Mouse (Mus musculus) ES-Bruce4 (cell line): ENCODE measurements around the gene Siah1a. TPM values are rescaled to one million over a fixed set of nuclear protein-coding genes. Genes with fewer than 3 reads are reported as not detected.

Source experiments
- H3K27ac ChIP-seq: 2 replicates; pipeline ENCODE4 v1.5.1; 2012; ENCODE audit warnings: low read length, inconsistent platforms; ENCODE audit not compliant: insufficient read depth
- H3K27me3 ChIP-seq: 2 replicates; pipeline ENCODE4 v1.6.1; 2012; ENCODE audit warnings: mild to moderate bottlenecking, low read length, inconsistent platforms; ENCODE audit not compliant: control insufficient read depth, poor library complexity, insufficient read depth, severe bottlenecking
- H3K36me3 ChIP-seq: 2 replicates; pipeline ENCODE4 v1.6.1; 2012; ENCODE audit warnings: inconsistent platforms, mild to moderate bottlenecking, low read length, moderate library complexity; ENCODE audit not compliant: control insufficient read depth, poor library complexity, insufficient read depth, severe bottlenecking
- H3K4me1 ChIP-seq: one replicate; pipeline ENCODE4 v1.8.1; 2011; ENCODE audit warnings: low read length; ENCODE audit not compliant: control insufficient read depth, insufficient read depth
- H3K4me3 ChIP-seq: 2 replicates; pipeline ENCODE4 v1.5.1; 2011; ENCODE audit warnings: low read depth, mild to moderate bottlenecking, low read length
- H3K9ac ChIP-seq: 2 replicates; pipeline ENCODE4 v1.6.1; 2012; ENCODE audit warnings: low read depth, mild to moderate bottlenecking, inconsistent platforms; ENCODE audit not compliant: poor library complexity, severe bottlenecking
- H3K9me3 ChIP-seq: replicated peaks from 2 replicates; pipeline ENCODE4 v1.6.1; 2012; ENCODE audit warnings: mild to moderate bottlenecking, low read length, inconsistent platforms; ENCODE audit not compliant: control insufficient read depth, poor library complexity, insufficient read depth, severe bottlenecking
- CTCF ChIP-seq: IDR thresholded peaks from one replicate; pipeline ENCODE4 v1.8.1; 2011; ENCODE audit warnings: low read depth, low read length
- EP300 ChIP-seq: IDR thresholded peaks from 2 replicates; pipeline ENCODE4 v1.6.1; 2011; ENCODE audit warnings: low read depth, low read length; ENCODE audit not compliant: insufficient read depth
- POLR2A ChIP-seq: IDR thresholded peaks from one replicate; pipeline ENCODE4 v1.8.1; 2011; ENCODE audit warnings: low read length; ENCODE audit not compliant: insufficient read depth
- polyA plus RNA-seq: library from polyadenylated mRNA; stranded (reverse); fragments of >200 nt; gene quantifications from 2 replicates; pipeline ENCODE4 v1.2.4, GENCODE M21; 2011; ENCODE audit warnings: low read depth; ENCODE audit not compliant: missing spikeins, insufficient read depth, insufficient read length

The Siah1a gene
- polyA plus RNA-seq, 1 experiment = 20.9 TPM

DNA sequence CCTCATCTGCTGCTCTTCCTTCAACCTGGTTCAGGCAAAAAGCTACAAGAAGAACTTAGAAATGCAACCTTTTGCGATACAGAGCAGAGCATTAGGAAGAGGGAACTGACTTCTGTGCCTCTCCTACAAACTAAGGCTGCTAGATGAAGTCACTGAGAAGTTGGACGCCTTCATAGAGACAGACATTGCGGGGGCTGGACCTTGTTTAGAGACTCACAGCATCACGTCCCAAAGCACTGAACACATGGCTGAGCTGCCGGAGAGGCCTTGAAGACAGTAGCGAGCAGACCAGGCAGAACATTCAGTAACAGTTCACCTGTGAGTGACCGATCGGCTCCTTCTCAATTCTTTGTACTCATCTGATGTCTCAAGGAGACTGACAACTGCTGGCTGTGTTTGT lies 35.4 kb upstream of the Siah1a start:
- H3K9ac ChIP-seq = no peak overlapping the region
- H3K4me1 ChIP-seq = no peaks in the 10 kb centered on the region
- H3K27ac ChIP-seq = no peak overlapping the region
- no peak for TF ChIP-seq CTCF
- no peaks in the 10 kb centered on the region for H3K36me3 ChIP-seq
- H3K27me3 ChIP-seq = no peaks in the 10 kb centered on the region
- H3K4me3 ChIP-seq = no peak overlapping the region
- no peaks in the 10 kb centered on the region for H3K9me3 ChIP-seq

- no peaks in the 10 kb centered on the region for H3K27me3 ChIP-seq
- H3K4me3 ChIP-seq = no peak overlapping the region
- no peaks in the 10 kb centered on the region for H3K36me3 ChIP-seq
- no peaks in the 10 kb centered on the region for H3K9me3 ChIP-seq
- TF ChIP-seq POLR2A (no peak), CTCF (no peak), EP300 (no peak)
- no peaks in the 10 kb centered on the region for H3K4me1 ChIP-seq
- H3K9ac ChIP-seq = no peak overlapping the region
- H3K27ac ChIP-seq = no peak overlapping the region
These were observed 33.5 kb upstream of the Siah1a start for GRCm38 (mm10) chr8:86779207-86779606.

- H3K4me3 ChIP-seq = no peak overlapping the region
- no peak overlapping the region for H3K9ac ChIP-seq
- no peak for TF ChIP-seq EP300
- no peak for TF ChIP-seq POLR2A
- TF ChIP-seq CTCF = no peak
- H3K4me1 ChIP-seq = no peaks in the 10 kb centered on the region
- H3K27ac ChIP-seq = no peak overlapping the region
- no peaks in the 10 kb centered on the region for H3K27me3 ChIP-seq
- no peaks in the 10 kb centered on the region for H3K9me3 ChIP-seq
- no peaks in the 10 kb centered on the region for H3K36me3 ChIP-seq
These were observed 24.4 kb upstream of the Siah1a start for GRCm38 (mm10) chr8:86769945-86770715.

DNA sequence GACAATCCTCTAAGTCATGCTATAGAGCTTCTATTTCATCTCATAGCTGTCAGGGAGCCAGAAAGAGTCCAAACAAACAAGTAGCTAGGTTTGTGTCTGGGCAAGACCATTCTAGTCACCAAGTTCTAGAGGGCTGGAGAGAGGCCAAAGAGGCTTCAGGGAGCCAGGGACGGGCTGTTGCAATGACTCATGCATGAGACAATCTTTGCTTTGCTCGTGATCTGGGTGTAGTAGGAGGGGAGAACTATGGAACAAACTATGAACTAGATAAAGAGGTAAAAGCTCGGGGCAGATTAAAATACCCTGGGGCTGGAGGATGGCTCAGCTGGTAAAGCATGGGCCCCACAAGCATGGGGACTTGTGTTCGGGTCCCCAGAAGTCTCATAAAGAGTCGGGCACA lies 22.8 kb upstream of the Siah1a start:
- TF ChIP-seq CTCF (no peak), EP300 (no peak), POLR2A (no peak)

DNA sequence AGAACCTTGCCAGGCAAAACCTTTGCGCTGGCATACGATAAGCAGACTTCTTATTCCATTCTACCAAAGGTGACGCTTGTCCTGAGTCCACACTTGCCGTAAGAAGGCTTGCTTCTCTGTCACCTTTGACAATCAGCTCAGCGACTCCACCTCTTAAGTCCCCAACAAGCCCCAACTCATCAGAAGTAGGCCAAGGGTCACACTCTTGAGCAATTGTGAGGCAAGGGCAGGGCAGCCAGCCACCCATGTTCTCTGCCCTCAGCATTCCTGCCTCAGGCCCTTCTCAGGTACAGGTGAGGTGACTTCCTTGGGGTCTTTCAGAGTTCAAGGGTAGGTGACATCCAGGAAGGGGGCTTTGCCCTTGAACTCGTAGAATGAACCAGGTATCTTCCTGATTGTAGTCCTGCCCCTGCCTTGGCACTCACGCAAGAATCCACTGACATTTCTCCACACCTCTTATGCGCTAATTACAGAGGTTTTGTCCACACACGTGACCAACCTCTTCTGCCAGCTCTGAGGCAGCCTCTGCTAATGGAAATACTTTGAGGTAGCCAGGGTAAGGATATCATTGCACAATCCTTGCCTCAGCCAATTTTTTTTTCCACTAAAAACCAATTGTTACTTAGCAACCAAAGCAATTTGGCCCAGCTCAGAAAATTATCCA lies 20.9 kb upstream of the Siah1a start:
- Histone ChIP-seq H3K9ac (no peak overlapping the region), H3K9me3 (no peaks in the 10 kb centered on the region), H3K4me1 (peaks cover 3% of the 10 kb centered on the region), H3K36me3 (no peaks in the 10 kb centered on the region), H3K27ac (no peak overlapping the region), H3K4me3 (no peak overlapping the region), H3K27me3 (no peaks in the 10 kb centered on the region)
- no peak for TF ChIP-seq POLR2A
- 0 out of 2 replicates have a peak, but pooled peaks have one; percentile 45 for TF ChIP-seq EP300

More for the DNA sequence above, 22.8 kb upstream of the Siah1a start:
- H3K4me3 ChIP-seq = no peak overlapping the region
- H3K27me3 ChIP-seq = no peaks in the 10 kb centered on the region
- H3K9ac ChIP-seq = no peak overlapping the region
- H3K27ac ChIP-seq = no peak overlapping the region
- H3K4me1 ChIP-seq = peaks cover 3% of the 10 kb centered on the region
- no peaks in the 10 kb centered on the region for H3K36me3 ChIP-seq
- H3K9me3 ChIP-seq = no peaks in the 10 kb centered on the region

DNA sequence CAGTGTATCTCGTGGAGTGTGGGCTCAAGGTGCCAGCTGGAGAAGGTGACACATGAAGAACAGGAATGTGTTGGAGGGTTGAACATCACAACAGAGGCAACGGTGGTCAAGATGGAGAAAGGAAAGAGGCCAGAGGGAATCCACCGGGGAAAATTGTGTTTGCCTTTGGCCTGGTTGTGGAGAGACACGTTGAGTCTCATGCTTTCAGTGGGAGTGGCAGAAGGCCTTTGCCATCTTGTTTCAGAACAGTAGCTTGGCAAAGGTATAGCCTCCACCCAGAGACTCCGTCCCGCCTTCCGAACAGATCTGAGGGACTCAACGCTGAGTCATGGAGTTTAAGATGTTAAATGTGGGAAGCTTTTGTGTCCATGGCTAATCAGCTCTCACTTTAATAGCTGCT lies 19.9 kb upstream of the Siah1a start:
- H3K4me3 ChIP-seq = no peak overlapping the region
- H3K36me3 ChIP-seq = no peaks in the 10 kb centered on the region
- no peaks in the 10 kb centered on the region for H3K27me3 ChIP-seq
- no peaks in the 10 kb centered on the region for H3K9me3 ChIP-seq
- H3K4me1 ChIP-seq = peaks cover 6% of the 10 kb centered on the region
- no peak overlapping the region for H3K9ac ChIP-seq
- TF ChIP-seq CTCF = no peak
- no peak for TF ChIP-seq EP300
- H3K27ac ChIP-seq = no peak overlapping the region
